Mouse (Mus musculus): ENCODE data around the gene Icmt. TPM values are rescaled to one million over a fixed set of nuclear protein-coding genes. Genes with fewer than 3 reads are reported as not detected.

Gene Icmt
- polyA plus RNA-seq, 1 experiment = 19.7 TPM

DNA sequence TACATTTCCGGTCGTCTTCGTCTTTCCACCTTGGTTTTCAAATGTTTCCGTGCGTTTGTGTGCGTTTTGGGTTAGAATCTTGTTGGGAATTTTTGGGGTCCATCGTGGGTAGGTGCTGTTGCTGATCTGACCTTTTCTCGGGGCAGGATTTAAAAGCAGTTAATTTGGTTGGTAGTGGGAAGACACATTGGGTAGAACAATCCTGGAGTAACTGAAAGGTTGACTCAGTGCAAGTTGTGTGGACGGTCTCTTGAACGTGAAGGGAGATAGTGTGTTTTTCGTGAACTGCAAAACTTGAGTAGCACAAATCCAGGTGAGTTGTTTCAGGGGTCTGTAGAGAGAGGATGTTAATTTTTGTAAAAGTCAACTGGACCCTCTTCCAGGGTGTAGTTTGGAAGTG, 29.5 kb downstream of the Icmt start:
- TF ChIP-seq CTCF (IDR thresholded peaks at IDR 0.05; ENCODE audit: low read depth, low read length) (no peak), POLR2A (IDR thresholded peaks at IDR 0.05; ENCODE audit: borderline replicate concordance, low read depth, low read length) (no peak)
- Histone ChIP-seq H3K27ac (ENCODE audit: insufficient read depth, low read depth, low read length) (peak overlapping the region; percentile 45), H3K4me3 (ENCODE audit: insufficient read depth, low read length) (peak overlapping the region; percentile 88), H3K4me1 (ENCODE audit: control insufficient read depth, insufficient read depth, low read length) (peaks cover 10% of the 10 kb centered on the region)

DNA sequence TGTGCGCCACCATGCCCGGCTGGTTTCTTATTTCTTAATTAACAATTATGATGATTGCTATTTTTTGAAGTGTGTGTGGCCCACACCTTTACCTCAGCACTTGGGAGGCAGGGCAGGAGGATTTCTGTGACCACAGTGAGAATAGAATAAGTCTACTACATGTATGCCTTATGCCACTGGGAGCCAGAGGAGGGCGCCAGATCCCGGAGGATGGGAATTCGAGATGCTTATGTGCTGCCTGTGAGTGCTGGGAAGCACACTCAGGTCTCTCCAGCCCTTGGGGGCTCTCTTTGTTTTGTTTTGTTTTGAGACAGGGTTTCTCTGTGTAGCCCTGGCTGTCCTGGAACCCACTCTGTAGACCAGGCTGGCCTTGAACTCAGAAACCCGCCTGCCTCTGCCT, 31.7 kb downstream of the Icmt start:
- Histone ChIP-seq H3K4me1 (ENCODE audit: control insufficient read depth, insufficient read depth, low read length) (peaks cover 10% of the 10 kb centered on the region), H3K27ac (ENCODE audit: insufficient read depth, low read depth, low read length) (no peak overlapping the region), H3K4me3 (ENCODE audit: insufficient read depth, low read length) (no peak overlapping the region)
- TF ChIP-seq CTCF (IDR thresholded peaks at IDR 0.05; ENCODE audit: low read depth, low read length) (peak; percentile 51), POLR2A (IDR thresholded peaks at IDR 0.05; ENCODE audit: borderline replicate concordance, low read depth, low read length) (no peak)

DNA sequence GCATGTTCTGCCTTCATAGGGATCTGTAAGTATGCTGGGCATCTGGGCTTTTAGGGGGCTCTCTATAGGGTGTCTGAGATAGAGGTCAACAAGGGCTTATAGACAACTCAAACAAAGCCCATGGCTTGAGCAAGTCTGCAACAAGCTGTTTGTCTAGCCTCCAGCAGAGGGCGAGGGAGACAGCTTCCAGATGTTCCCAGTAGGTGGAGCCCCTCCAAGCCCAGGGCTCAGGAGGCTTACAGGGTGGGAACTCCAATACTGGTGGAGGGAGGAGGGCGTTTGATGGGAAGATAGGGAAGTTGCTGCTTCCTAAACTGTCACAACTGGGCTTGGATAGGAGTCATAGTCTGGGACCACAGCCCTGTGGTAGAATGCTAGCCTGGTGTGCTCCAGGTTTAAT, 35.9 kb downstream of the Icmt start:
- no peak for TF ChIP-seq POLR2A (IDR thresholded peaks at IDR 0.05; ENCODE audit: borderline replicate concordance, low read depth, low read length)
- TF ChIP-seq CTCF (IDR thresholded peaks at IDR 0.05; ENCODE audit: low read depth, low read length) = peak; percentile 88
- no peak overlapping the region for H3K4me3 ChIP-seq (ENCODE audit: insufficient read depth, low read length)
- H3K4me1 ChIP-seq (ENCODE audit: control insufficient read depth, insufficient read depth, low read length) = no peaks in the 10 kb centered on the region
- H3K27ac ChIP-seq (ENCODE audit: insufficient read depth, low read depth, low read length) = no peak overlapping the region

DNA sequence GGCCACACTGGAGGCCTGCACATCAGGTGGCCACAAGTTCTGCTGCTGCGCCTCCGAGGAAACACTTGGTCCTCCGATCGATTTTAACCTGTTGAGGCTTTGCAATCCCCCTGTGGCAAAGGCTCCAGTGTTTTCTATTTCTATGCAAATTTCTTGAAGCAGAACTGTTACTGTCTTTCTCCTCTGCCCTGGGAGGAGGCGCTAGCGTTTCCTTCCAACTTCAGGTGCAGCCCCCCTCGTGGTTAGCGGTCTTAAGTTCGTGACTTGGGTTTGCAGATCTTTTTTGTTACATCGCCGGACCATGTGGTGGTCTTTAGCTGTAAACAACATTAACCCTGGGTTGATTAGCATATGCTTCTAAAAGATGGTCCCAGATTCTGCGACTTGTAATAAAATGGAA, 36.6 kb downstream of the Icmt start:
- no peak for TF ChIP-seq POLR2A (IDR thresholded peaks at IDR 0.05; ENCODE audit: borderline replicate concordance, low read depth, low read length)
- no peak for TF ChIP-seq CTCF (IDR thresholded peaks at IDR 0.05; ENCODE audit: low read depth, low read length)
- Histone ChIP-seq H3K4me1 (ENCODE audit: control insufficient read depth, insufficient read depth, low read length) (no peaks in the 10 kb centered on the region), H3K4me3 (ENCODE audit: insufficient read depth, low read length) (no peak overlapping the region), H3K27ac (ENCODE audit: insufficient read depth, low read depth, low read length) (no peak overlapping the region)

DNA sequence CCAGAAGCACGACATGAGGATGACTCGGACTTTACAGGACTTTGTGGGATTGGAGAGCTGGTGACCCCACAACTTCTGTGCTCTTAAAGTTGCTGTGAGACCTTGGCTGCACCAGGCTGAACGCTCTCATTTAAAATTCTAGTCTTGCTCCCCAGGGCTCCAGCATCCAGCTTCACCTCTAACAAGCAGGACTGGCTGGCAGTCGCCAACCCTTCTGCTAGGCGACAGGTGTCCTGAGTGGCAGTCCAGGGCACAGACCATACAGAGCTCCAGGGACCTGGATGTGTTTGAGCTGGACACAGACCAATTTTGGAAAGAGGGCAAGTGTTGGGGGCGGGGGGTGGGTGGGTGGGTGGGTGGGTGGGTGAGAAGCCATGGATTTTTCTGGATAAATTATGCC, 40.7 kb downstream of the Icmt start:
- H3K4me3 ChIP-seq (ENCODE audit: insufficient read depth, low read length) = no peak overlapping the region
- no peak overlapping the region for H3K27ac ChIP-seq (ENCODE audit: insufficient read depth, low read depth, low read length)
- TF ChIP-seq POLR2A (IDR thresholded peaks at IDR 0.05; ENCODE audit: borderline replicate concordance, low read depth, low read length) (no peak), CTCF (IDR thresholded peaks at IDR 0.05; ENCODE audit: low read depth, low read length) (no peak)
- H3K4me1 ChIP-seq (ENCODE audit: control insufficient read depth, insufficient read depth, low read length) = no peaks in the 10 kb centered on the region

DNA sequence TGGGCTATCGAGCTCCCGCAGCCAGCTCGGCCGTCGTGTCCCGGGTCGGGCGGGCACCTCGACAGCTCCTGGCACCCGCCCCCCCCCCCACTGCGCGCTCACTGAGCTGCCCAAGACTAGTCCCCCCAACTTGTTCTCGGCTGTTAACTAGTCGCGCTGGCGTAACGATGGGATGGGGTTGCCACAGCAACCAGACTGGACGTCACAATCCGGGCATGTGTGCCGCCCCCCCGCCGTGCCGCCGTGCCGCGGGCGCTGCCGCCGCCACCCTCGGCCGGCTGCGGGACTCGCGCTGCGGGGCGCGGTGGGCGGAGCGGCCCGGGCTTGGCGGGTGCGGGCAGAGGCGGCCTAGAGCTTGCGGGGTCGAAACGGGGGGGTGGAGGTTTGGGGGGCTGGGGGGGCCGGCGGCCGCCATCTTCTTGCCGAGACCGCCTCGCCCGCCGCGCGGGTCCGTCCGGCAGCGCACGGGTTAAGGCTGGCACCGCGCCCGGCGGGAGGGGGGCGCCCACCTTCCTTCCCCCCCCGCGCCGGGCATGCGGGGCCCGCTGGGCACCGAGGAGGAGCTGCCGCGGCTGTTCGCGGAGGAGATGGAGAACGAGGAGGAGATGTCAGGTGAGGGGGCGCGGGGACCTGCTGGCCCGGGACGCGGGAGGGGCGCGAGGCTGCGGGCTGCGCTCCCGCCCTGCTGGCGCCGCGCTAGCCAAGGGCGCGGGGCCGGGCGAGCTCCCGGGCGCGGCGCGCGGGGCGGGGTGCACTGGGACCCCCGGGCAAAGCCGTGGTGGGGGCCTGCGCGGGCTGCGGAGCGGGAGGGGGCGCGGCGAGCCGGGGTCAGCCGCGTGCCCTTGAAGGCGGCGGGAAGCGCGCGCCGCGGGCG, 41.6 kb downstream of the Icmt start, which contains the start of gene Chd5:
Chd5 (plus strand) TSS at position 233 of the 874 bp plus-strand sequence.
- Histone ChIP-seq H3K4me1 (ENCODE audit: control insufficient read depth, insufficient read depth, low read length) (no peaks in the 10 kb centered on the region), H3K27ac (ENCODE audit: insufficient read depth, low read depth, low read length) (no peak within 1 kb of the TSS), H3K4me3 (ENCODE audit: insufficient read depth, low read length) (peak within 1 kb of the TSS; percentile 29; the same call in 1 of the 2 replicates)
- TF ChIP-seq CTCF (IDR thresholded peaks at IDR 0.05; ENCODE audit: low read depth, low read length) = no peak
- no peak for TF ChIP-seq POLR2A (IDR thresholded peaks at IDR 0.05; ENCODE audit: borderline replicate concordance, low read depth, low read length)

DNA sequence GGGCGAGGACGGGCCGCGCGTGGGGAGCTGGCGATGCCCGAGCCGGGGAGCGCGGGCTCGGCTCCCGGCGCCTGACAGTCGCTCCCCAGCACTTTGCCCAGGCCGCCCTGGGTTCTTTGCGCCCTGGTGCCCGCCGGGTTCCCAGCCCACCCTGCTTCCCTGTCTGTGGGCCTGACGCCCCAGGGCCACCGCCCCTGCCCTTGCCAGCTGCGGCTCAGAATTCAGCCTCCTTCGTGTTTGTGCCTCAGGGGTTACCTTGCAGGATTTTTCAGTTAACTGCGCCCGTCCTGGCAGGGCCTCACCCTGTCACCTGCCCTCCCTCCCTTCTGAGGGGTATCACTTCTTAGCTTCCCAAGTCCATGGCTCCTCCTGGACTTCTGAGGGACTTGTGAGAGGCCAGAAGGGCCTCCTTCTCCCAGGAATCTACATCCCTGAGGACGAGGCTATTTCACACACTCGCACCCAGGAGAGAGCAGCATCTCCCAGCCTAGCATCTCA, 42.3 kb downstream of the Icmt start:
- Histone ChIP-seq H3K27ac (ENCODE audit: insufficient read depth, low read depth, low read length) (no peak overlapping the region), H3K4me1 (ENCODE audit: control insufficient read depth, insufficient read depth, low read length) (no peaks in the 10 kb centered on the region), H3K4me3 (ENCODE audit: insufficient read depth, low read length) (peak overlapping the region; percentile 29; the same call in 1 of the 2 replicates)
- no peak for TF ChIP-seq POLR2A (IDR thresholded peaks at IDR 0.05; ENCODE audit: borderline replicate concordance, low read depth, low read length)
- no peak for TF ChIP-seq CTCF (IDR thresholded peaks at IDR 0.05; ENCODE audit: low read depth, low read length)

DNA sequence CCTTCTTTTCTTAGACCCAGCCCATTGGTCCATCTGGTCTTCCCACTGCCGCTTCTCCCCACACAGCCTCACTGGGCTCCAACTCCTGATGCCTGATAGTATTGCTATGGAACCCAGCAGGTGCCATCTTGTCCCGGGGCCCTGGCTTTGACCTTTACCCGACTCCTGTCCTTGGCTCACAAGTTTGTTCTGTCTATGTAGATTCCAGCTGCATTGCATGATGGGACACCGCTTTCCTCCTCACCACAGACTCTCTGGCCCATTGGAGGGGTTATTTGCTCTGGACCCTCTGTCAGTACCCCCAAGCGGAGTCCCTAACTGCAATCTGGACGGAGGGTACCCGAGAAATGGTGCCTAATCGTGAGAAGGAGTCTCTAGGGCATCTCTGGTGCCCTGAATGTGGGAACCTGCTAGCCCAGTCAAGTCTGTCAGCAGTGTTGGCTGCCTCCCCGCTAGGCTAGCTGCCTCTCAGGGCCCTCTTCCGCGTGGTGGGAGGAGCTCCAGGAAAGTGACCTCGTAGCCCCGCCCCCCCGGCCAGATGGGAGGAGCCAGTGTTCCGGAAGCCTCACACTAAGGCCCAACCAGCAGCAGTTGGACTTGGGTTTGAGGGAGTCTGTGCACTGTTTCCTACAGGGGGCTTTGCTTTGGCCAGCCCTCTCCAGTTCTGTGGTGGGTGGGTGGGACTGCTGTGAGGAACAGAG, 43.7 kb downstream of the Icmt start:
- H3K4me3 ChIP-seq (ENCODE audit: insufficient read depth, low read length) = no peak overlapping the region
- TF ChIP-seq CTCF (IDR thresholded peaks at IDR 0.05; ENCODE audit: low read depth, low read length) = no peak
- TF ChIP-seq POLR2A (IDR thresholded peaks at IDR 0.05; ENCODE audit: borderline replicate concordance, low read depth, low read length) = no peak
- peaks cover 12% of the 10 kb centered on the region for H3K4me1 ChIP-seq (ENCODE audit: control insufficient read depth, insufficient read depth, low read length)
- no peak overlapping the region for H3K27ac ChIP-seq (ENCODE audit: insufficient read depth, low read depth, low read length)

DNA sequence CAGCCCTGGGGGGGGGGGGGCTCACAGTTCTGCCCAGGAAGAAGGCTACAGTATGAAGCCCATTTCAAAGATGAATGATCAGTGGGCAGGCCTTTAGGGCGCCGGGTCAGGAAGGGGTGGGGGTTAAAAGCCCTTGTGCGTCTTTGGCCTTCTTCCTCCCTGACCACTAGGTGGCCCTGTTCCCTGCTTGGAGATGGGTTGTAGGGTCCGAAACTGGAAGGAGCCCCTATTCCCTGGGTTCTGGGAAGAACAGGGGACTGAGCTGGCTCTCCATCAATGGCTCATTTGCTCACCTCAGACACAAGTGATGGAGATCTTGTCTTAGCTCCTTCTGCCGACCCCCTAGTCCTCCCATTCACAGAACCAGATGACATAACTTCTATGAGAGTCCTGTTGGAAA, 46.3 kb downstream of the Icmt start:
- TF ChIP-seq CTCF (IDR thresholded peaks at IDR 0.05; ENCODE audit: low read depth, low read length) (peak; percentile 88), POLR2A (IDR thresholded peaks at IDR 0.05; ENCODE audit: borderline replicate concordance, low read depth, low read length) (no peak)
- Histone ChIP-seq H3K27ac (ENCODE audit: insufficient read depth, low read depth, low read length) (no peak overlapping the region), H3K4me1 (ENCODE audit: control insufficient read depth, insufficient read depth, low read length) (peaks cover 14% of the 10 kb centered on the region), H3K4me3 (ENCODE audit: insufficient read depth, low read length) (no peak overlapping the region)

DNA sequence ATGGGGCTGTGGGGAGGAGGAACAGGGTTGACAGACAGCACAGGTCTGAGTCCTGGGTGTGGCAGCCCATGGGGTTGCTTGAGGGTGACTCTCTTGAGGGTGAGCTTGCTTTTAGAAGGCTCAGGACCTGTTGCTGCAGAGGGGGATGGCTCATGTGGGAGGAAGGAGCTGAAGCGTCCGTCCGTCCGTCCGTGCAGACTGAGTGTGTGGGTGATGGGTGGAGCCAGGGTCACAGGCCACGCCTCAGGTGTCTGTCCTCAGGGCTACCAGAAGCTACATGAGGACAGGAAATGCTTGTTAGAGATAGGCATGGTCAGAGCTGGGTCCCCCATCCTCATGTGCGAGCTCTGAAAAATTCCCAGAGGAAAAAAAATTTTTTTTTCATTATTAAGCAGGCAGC, 47.6 kb downstream of the Icmt start:
- Histone ChIP-seq H3K27ac (ENCODE audit: insufficient read depth, low read depth, low read length) (no peak overlapping the region), H3K4me1 (ENCODE audit: control insufficient read depth, insufficient read depth, low read length) (peaks cover 15% of the 10 kb centered on the region), H3K4me3 (ENCODE audit: insufficient read depth, low read length) (no peak overlapping the region)
- TF ChIP-seq POLR2A (IDR thresholded peaks at IDR 0.05; ENCODE audit: borderline replicate concordance, low read depth, low read length) (no peak), CTCF (IDR thresholded peaks at IDR 0.05; ENCODE audit: low read depth, low read length) (no peak)

Measured in bone marrow macrophage, adult 2 months (primary cell).